Mouse (Mus musculus) gastrocnemius, postnatal 10 days (tissue): Measurements from ENCODE around the gene Skint6. TPM values are rescaled to one million over a fixed set of nuclear protein-coding genes. Genes with fewer than 3 reads are reported as not detected.
"Not testable (repeated sequence)": the region's sequence is repeated elsewhere in the genome, so short reads cannot be mapped to it uniquely, and the experiment has no call there.

ENCODE experiments used
- DNase-seq: peaks from one replicate; pipeline ENCODE4 v3.0.0; 2021; ENCODE audit warnings: mixed read lengths
- long read RNA-seq, 2 experiments: library from polyadenylated mRNA; stranded (forward); transcript quantifications; one replicate each; pipeline ENCODE4 v2.0.0; 2021
- total RNA-seq, 2 experiments: library from RNA; stranded (reverse); gene quantifications; 2 replicates each; pipeline ENCODE4 v1.2.3; 2021

Gene Skint6
- not detected for total RNA-seq
- long read RNA-seq, experiment 1, result 0 reads
- long read RNA-seq, experiment 2, result 0 reads

GRCm38 (mm10) chr4:113286873-113287272 lies at the start of gene Skint6:
Skint6 (minus strand) TSS chr4:113286973.
- no peak for DNase-seq

DNA sequence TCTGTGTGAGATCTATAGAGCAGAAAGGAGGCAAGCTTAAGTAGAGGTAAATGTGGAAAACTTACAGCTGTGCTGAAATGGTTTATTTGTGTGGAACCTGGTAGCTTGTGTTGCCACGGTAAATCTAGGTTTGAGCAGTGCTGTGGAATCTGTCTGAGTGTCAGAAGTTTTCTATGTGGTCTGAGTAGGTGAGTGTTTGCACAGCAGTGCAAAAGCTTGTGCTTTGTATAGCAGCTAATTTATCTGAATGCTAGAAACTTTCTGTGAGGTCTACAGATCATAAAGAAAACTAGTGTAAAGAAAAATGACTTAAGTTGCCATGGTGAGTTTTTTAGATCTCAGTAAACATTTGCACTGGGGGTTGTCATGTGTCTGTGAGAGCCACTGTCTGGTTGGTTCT lies 34.1 kb upstream of the Skint6 start:
- DNase-seq, result no peak

- no peak for DNase-seq
Measured at GRCm38 (mm10) chr4:113301773-113302473, 15.2 kb upstream of the Skint6 start.

GRCm38 (mm10) chr4:113263363-113264060 lies 23.3 kb downstream of the Skint6 start:
- DNase-seq, result no peak

- no peak for DNase-seq
Measured at GRCm38 (mm10) chr4:113245808-113246207, 41.0 kb downstream of the Skint6 start.

DNA sequence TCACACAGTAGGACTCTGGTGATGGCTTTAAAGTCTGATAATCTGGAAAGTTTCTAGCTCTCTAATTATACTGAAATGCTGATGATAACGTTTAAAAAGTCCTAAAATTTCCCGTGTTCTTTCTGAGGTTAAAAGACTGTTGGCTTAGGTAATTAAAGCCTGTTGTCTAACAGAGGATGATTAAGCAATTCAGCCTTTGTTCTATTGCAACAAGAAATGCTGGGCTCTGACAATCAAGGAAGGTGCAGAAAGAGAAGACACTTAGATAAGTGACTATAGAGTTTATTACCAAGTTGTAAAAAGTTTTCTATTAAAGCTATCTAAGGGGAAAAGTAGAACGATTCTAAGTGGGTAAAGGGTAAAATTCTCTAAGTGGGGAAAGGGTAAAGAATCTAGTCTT lies 219.2 kb downstream of the Skint6 start:
- DNase-seq, result no peak

GRCm38 (mm10) chr4:112979160-112979559 lies 307.6 kb downstream of the Skint6 start:
- not testable (repeated sequence) for DNase-seq

GRCm38 (mm10) chr4:112790646-112791045 lies 496.1 kb downstream of the Skint6 start:
- no peak for DNase-seq

GRCm38 (mm10) chr4:112774766-112775165 lies 512.0 kb downstream of the Skint6 start, which contains the start of gene Skint10:
Skint10 (minus strand) TSS chr4:112774866.
- no peak for DNase-seq
